Mouse (Mus musculus): ENCODE measurements around the gene 4930507D05Rik. TPM values are rescaled to one million over a fixed set of nuclear protein-coding genes. Genes with fewer than 3 reads are reported as not detected.
"Not testable (repeated sequence)": the region's sequence is repeated elsewhere in the genome, so short reads cannot be mapped to it uniquely, and the experiment has no call there.

4930507D05Rik gene
- polyA plus RNA-seq, 1 experiment from 2014 or later, result 0.94 TPM

DNA sequence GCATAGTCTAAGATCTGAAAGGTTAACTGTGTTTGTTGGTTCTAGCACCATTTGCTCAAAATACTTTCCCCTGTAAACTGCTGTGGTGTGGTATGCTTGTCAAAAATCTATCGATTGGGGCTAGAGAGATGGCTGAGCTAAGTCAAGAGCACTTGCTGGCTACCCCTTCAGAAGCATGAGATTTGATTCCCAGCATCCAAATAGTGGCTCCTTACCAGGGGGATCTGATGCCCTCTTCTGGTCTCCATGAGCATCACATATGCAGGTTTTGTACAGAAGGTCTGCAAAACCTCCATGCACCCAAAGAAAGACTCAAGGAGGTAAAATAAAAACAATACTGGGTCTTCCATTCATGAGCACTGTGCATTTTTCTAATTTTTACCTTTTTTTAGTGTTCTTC lies 39.0 kb downstream of the 4930507D05Rik start:
- peaks cover 21% of the 10 kb centered on the region for H3K4me1 ChIP-seq (replicated peaks)
- H3K9me3 ChIP-seq, result no peaks in the 10 kb centered on the region
- WGBS, result 20% methylated on average over 1 of the region's 1 CpGs
- H3K4me3 ChIP-seq, result no peak overlapping the region
- H3K36me3 ChIP-seq, result no peaks in the 10 kb centered on the region
- no peaks in the 10 kb centered on the region for H3K27me3 ChIP-seq (ENCODE audit: insufficient read depth, poor library complexity, severe bottlenecking)
- DNase-seq (ENCODE audit: low spot score), result peak; percentile 48
- no peak overlapping the region for H3K27ac ChIP-seq

- not testable (repeated sequence) for H3K27ac ChIP-seq; H3K9me3 ChIP-seq; H3K27me3 ChIP-seq (ENCODE audit: insufficient read depth, poor library complexity, severe bottlenecking); H3K36me3 ChIP-seq; H3K4me3 ChIP-seq; DNase-seq (ENCODE audit: low spot score)
- H3K4me1 ChIP-seq (replicated peaks), result peaks cover 13% of the 10 kb centered on the region; the same call in 1 of the 2 replicates
- 81% methylated on average over 3 of the region's 3 CpGs for whole genome bisulfite sequencing
Observed at GRCm38 (mm10) chr10:62491681-62492080, 42.4 kb downstream of the 4930507D05Rik start.

GRCm38 (mm10) chr10:62500088-62500915 lies 51.0 kb downstream of the 4930507D05Rik start:
- no peak overlapping the region for H3K4me3 ChIP-seq
- peak; percentile 69 for DNase-seq (ENCODE audit: low spot score)
- no peaks in the 10 kb centered on the region for H3K4me1 ChIP-seq (replicated peaks)
- no peaks in the 10 kb centered on the region for H3K36me3 ChIP-seq
- no peaks in the 10 kb centered on the region for H3K27me3 ChIP-seq (ENCODE audit: insufficient read depth, poor library complexity, severe bottlenecking)
- no peak overlapping the region for H3K27ac ChIP-seq
- no peaks in the 10 kb centered on the region for H3K9me3 ChIP-seq
- WGBS, result 27% methylated on average over 15 of the region's 15 CpGs

Other genes with a start within 250 kb of the 4930507D05Rik start
- 18.6 and 18.8 TPM in 2 replicates for gene Tspan15, start 218.2 kb upstream of the 4930507D05Rik start, polyA plus RNA-seq (2016; fragmentation: Nextera tagmentation; extraction: Ambion mirVana)
- gene Tacr2, start 197.1 kb upstream of the 4930507D05Rik start, polyA plus RNA-seq (2016; fragmentation: Nextera tagmentation; extraction: Ambion mirVana), result not detected in 2 replicates
- 30.0 and 34.0 TPM in 2 replicates for gene Hk1, start 69.6 kb upstream of the 4930507D05Rik start, polyA plus RNA-seq (2016; fragmentation: Nextera tagmentation; extraction: Ambion mirVana)
- 0.31 and 0.33 TPM in 2 replicates for gene Hkdc1, start 27.0 kb upstream of the 4930507D05Rik start, polyA plus RNA-seq (2016; fragmentation: Nextera tagmentation; extraction: Ambion mirVana)
- gene Supv3l1, start 249 bp downstream of the 4930507D05Rik start, polyA plus RNA-seq (2016; fragmentation: Nextera tagmentation; extraction: Ambion mirVana), result 27.9 and 28.8 TPM in 2 replicates
- gene Vps26a, start 37.3 kb downstream of the 4930507D05Rik start, polyA plus RNA-seq (2016; fragmentation: Nextera tagmentation; extraction: Ambion mirVana), result 78.4 and 90.2 TPM in 2 replicates
- 3.6 and 3.7 TPM in 2 replicates for gene Srgn, start 78.0 kb downstream of the 4930507D05Rik start, polyA plus RNA-seq (2016; fragmentation: Nextera tagmentation; extraction: Ambion mirVana)
- 39.4 and 46.5 TPM in 2 replicates for gene Kif1bp, start 129.0 kb downstream of the 4930507D05Rik start, polyA plus RNA-seq (2016; fragmentation: Nextera tagmentation; extraction: Ambion mirVana)
- 20.1 and 31.2 TPM in 2 replicates for gene Ddx21, start 152.8 kb downstream of the 4930507D05Rik start, polyA plus RNA-seq (2016; fragmentation: Nextera tagmentation; extraction: Ambion mirVana)
- gene Ddx50, start 201.7 kb downstream of the 4930507D05Rik start, polyA plus RNA-seq (2016; fragmentation: Nextera tagmentation; extraction: Ambion mirVana), result 95.7 and 99.7 TPM in 2 replicates